Mouse (Mus musculus) hematopoietic stem cell, adult 5-6 weeks (primary cell): ENCODE results near the gene Vpreb3. TPM values are rescaled to one million over a fixed set of nuclear protein-coding genes. Genes with fewer than 3 reads are reported as not detected.

Experiments
- ATAC-seq, 2 experiments: fragments of 125-278 bp in 1 of 2; replicated peaks in 1 of 2; 2 replicates each; pipeline ENCODE4 v1.8.0; 2016 to 2017; ENCODE audit warnings: inconsistent platforms in 2 of 2, mild to moderate bottlenecking in 2 of 2, moderate number of reproducible peaks in 2 of 2, low read depth in 1 of 2, moderate TSS enrichment in 1 of 2; ENCODE audit not compliant: low FRiP score in 2 of 2, poor library complexity in 2 of 2, severe bottlenecking in 2 of 2, insufficient read depth in 1 of 2, low TSS enrichment in 1 of 2
- total RNA-seq: library from RNA; stranded (forward); fragments of 172-1452, 232-1000 nt; gene quantifications from 2 replicates; pipeline ENCODE4 v1.2.3, GENCODE M21; 2017

The Vpreb3 gene
- not detected in 2 replicates for total RNA-seq

GRCm38 (mm10) chr10:75942736-75943477, at the start of gene Vpreb3:
Gene Vpreb3 (plus strand): TSS chr10:75943057.
- peak in 1 of 2 experiments; percentile 42; a peak in 1 of 4 replicates for ATAC-seq

DNA sequence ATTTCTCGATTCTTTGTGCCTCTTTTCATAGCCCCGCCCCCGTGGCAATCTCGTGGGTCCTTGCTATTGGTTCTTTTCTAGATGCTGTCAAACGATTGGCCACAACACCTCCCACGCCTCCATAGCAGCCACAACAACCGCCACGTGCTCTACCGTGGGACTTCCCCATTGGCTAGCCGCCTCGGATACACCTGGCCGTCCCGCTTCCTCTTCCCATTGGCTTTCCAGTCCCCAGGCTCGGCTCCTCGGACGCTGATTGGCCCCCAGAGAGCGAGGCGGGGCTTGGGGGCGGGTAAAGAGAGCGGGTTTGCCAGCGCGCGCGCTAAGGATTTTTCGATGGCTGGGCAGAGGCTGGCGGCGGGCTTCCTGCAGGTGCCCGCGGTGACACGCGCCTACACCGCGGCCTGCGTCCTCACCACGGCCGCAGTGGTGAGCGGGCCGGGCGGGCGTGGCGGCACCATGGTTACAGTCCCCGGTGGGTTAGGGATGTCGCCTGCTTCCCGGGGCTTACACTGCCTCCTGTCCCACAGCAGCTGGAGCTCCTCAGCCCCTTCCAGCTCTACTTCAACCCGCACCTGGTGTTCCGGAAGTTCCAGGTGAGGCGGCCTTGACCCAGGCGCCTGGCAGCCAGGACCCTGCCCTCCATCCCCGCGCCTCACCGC, 49.6 kb upstream of the Vpreb3 start, which contains the start of gene Derl3:
Gene Derl3 (plus strand): TSS at position 325 of the 662 bp plus-strand sequence.
- ATAC-seq: peak; percentile 98 to 99

GRCm38 (mm10) chr10:75894601-75895000, 48.3 kb upstream of the Vpreb3 start:
- ATAC-seq: no peak

DNA sequence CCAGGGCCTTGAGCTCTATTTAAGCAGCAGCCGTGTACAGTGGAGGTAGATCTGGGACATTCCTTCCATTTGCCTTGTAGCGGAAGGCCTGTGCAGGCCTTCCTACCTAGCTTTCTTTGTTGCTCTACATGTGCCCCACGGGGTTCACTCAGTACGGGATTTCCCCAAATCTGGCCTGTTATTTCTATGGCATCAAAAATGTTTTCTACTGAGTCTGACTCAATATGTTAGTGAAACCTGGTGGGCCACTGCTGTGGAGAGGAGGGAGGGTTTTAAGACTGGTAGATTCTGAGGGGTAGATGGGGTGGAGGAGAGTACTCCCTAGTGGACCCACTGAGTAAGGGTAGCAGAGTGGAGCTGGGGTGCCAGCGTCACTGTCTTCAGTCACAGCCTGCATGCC, 47.1 kb upstream of the Vpreb3 start:
- no peak for ATAC-seq

DNA sequence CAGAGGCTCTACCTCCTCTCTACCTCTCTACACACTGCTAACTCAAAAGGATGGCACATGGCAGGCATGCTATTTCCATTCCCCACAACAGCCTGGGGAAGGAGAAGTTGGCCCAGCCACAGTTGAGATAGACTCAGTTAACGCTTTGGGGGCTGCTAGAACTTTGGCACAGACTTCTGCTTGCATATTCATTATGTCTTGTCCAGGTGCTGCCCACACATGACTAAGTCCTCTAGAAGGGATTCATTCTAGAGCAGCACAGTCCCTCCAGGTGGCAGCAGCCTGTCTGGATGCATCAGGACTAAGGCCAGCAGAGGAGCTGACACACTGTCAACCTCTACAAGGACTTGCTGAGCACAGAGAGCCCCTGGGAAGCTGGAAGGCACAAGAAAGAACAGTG, 46.6 kb upstream of the Vpreb3 start:
- no peak for ATAC-seq

- no peak for ATAC-seq
Measured at GRCm38 (mm10) chr10:75897373-75897772, 45.5 kb upstream of the Vpreb3 start.

DNA sequence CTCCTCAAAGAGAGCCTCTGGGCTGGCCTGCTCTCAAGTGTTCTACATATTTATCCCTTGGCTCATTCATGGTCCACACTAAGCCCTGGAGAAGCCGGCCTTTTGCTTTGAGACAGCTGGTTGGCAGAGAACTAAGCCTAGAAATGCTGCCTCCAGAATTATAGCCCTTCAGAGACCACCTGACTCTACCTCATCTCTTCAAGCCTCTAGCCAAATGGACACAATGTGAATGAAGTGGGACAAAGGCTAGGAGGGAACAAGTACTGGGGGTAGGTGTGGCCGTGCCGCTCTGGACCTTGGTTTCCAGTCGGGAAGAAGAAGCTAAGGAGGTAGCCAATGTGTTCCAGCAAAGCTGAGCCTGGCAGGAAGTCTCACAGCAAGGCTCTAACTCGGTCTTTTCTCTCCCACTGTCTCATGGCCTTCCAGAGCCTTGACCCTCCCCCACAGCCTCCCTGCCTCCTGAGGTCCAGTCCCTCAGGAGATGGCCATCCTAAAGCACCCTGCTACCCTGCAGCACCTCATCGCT, 44.8 kb upstream of the Vpreb3 start:
- ATAC-seq: no peak

GRCm38 (mm10) chr10:75898846-75899245, 44.0 kb upstream of the Vpreb3 start:
- ATAC-seq: no peak

DNA sequence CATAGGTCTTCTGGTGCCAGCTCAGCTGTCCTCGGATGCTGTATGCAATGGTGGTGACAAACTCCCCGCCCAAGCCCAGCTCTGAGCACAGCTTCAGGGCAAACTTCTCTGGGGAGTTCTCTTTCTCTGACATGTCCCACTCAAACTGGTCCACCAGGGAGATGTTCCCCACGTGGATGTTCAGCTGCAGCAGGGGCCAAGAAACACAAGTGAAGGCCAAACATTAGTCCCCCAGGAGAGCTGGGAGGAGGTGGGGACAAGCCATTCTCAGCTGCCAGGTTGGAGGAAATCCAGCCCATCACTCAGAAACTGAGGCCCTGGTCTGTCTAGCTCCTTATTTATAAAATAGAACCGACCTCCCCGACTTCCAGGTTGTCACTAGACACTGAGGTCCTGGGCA, 38.5 kb upstream of the Vpreb3 start:
- no peak for ATAC-seq

DNA sequence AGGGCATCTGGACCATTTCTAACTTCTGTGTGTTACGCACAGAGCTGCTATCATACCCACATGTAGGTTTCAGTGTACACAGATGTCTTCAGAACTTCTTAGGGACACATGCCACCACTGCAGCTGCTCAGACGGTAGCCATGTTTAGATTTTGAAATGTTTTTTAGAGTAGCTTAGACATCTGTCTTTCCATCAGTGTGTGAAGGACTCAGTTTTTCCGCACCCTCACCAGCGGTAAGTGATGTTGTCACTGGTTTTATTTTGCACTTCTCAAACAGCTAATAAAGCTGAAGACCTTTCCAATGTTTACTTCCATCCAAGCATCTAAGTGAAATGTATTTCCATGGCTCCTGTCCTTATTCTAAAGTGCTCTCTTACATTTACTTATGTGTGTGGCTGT, 36.0 kb upstream of the Vpreb3 start:
- ATAC-seq: no peak

DNA sequence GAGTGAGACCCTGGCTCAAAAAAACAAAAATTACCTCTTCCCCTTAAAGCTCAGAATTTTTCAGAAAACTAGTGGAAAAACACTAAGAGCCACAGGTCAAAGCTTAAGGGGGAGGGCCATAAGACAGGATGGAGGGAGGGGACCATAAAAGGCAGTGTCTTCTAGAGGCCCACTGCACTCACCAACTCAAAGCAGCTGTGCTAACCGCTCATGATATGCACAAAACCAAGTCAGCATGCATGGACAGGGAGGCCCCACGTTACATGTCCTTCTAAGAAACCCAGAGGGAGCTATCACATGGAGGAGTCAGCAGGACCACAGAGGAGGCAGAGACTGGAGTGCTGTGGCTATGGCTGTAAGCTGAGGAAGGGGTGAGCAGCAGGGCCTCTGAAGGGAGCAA, 32.2 kb upstream of the Vpreb3 start:
- no peak for ATAC-seq

GRCm38 (mm10) chr10:75913013-75913589, 29.8 kb upstream of the Vpreb3 start:
- no peak for ATAC-seq

DNA sequence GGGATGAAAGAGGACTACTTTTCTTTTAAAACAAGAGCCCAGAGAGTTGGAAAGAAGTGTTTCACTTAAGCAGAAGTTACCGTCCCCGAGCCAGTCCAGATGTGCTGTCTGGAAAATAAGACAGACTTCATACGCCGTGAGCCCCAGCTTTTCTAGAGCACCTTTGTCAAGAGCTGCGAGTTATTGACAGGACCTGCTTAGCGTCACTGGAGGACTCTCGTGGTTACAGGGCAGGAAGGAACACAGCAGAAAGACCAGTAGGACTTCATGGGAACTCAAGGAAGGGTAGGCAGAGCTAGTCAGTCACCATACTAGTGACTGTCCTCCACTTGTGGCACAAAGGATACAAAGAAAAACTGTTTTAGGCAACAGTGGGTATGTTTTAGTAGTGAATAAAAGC, 27.3 kb upstream of the Vpreb3 start:
- no peak for ATAC-seq

DNA sequence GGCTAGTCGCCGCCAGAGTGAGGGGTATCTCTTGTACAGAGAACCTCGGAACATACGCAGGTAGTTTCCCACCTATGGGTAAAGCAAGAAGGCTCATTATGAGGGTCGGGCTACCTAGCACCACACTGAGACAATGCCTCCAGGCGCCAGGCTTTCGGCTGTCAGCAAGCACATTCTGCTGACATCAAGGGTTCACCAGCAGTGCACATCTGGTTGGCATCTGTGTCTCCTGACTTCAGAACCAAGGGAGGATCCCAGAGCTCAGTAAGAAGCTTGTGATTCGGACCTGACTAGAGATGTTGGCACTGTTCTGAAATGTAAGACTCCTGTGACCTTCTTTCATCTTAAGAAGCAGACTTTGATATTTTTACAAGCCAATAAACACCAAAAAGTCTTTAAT, 26.0 kb upstream of the Vpreb3 start:
- no peak for ATAC-seq

DNA sequence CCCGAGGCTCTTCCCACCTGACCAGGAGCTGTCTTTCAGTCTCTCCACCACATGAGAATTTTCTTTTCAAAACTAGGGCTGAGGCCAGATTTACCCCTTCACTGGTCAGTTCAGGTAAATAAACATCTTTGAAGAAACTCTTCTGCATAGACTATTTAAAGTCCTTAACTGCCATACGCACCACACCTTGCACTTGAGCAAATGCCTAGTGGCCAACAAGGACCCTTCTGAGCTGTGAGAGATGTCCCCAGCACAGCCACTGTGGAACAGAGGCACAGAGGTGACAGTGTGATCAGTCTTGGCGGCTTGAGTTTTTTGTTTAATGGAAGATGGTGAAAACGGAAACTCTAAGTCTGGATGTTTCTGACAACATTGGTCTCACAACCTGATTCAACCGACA, 23.8 kb upstream of the Vpreb3 start:
- ATAC-seq: no peak

- ATAC-seq: peak; percentile 73 to 79
Measured at GRCm38 (mm10) chr10:75921026-75921725, 21.7 kb upstream of the Vpreb3 start, which contains the start of gene Smarcb1. Gene Smarcb1 (minus strand): TSS chr10:75921617.

- ATAC-seq: peak; percentile 8 to 9; a peak in 2 of 4 replicates
Measured at GRCm38 (mm10) chr10:75921726-75922560, 20.9 kb upstream of the Vpreb3 start.
